Mouse (Mus musculus) midbrain, embryonic 12.5 days (tissue): ENCODE results near the gene Btaf1. TPM values are rescaled to one million over a fixed set of nuclear protein-coding genes. Genes with fewer than 3 reads are reported as not detected.

Source experiments
- ATAC-seq: fragments of 200-750 bp; cut with Nextera tagmentation; 2 replicates; pipeline ENCODE4 v1.8.0; 2017; ENCODE audit warnings: low read depth, moderate TSS enrichment, moderate library complexity; ENCODE audit not compliant: low FRiP score
- H3K27ac ChIP-seq: fragments of 300-500 bp; sonication (generic); replicated peaks from 2 replicates; pipeline ENCODE4 v1.5.1; 2016; ENCODE audit warnings: mild to moderate bottlenecking
- H3K27me3 ChIP-seq: fragments of 300-500 bp; sonication (generic); 2 replicates; pipeline ENCODE4 v1.6.1; 2016; ENCODE audit warnings: mild to moderate bottlenecking
- H3K36me3 ChIP-seq: fragments of 300-500 bp; sonication (generic); 2 replicates; pipeline ENCODE4 v1.6.1; 2016
- H3K4me1 ChIP-seq: fragments of 300-500 bp; sonication (generic); 2 replicates; pipeline ENCODE4 v1.6.1; 2016
- H3K4me2 ChIP-seq: fragments of 300-500 bp; sonication (generic); replicated peaks from 2 replicates; pipeline ENCODE4 v1.6.1; 2016; ENCODE audit warnings: mild to moderate bottlenecking, moderate library complexity
- H3K4me3 ChIP-seq: fragments of 300-500 bp; sonication (generic); 2 replicates; pipeline ENCODE4 v1.5.1; 2016; ENCODE audit warnings: mild to moderate bottlenecking
- H3K9ac ChIP-seq: fragments of 300-500 bp; sonication (generic); replicated peaks from 2 replicates; pipeline ENCODE4 v1.6.1; 2016; ENCODE audit warnings: mild to moderate bottlenecking, moderate library complexity
- H3K9me3 ChIP-seq: fragments of 300-500 bp; sonication (generic); 2 replicates; pipeline ENCODE4 v1.6.1; 2016; ENCODE audit warnings: mild to moderate bottlenecking
- WGBS: fragments of 180-500 bp; shearing (Covaris S2); methylation state at CpG from one replicate; pipeline ENCODE4 v1.1.7; 2016; 5-methylcytosine and 5-hydroxymethylcytosine counted together
- polyA plus RNA-seq: library from polyadenylated mRNA; unstranded; fragments of >200 nt; fragmentation: Nextera tagmentation; extraction: Ambion mirVana; gene quantifications from 2 replicates; pipeline ENCODE4 v1.2.1, GENCODE M21; 2016

The Btaf1 gene
- 20.3 and 21.0 TPM in 2 replicates for polyA plus RNA-seq

DNA sequence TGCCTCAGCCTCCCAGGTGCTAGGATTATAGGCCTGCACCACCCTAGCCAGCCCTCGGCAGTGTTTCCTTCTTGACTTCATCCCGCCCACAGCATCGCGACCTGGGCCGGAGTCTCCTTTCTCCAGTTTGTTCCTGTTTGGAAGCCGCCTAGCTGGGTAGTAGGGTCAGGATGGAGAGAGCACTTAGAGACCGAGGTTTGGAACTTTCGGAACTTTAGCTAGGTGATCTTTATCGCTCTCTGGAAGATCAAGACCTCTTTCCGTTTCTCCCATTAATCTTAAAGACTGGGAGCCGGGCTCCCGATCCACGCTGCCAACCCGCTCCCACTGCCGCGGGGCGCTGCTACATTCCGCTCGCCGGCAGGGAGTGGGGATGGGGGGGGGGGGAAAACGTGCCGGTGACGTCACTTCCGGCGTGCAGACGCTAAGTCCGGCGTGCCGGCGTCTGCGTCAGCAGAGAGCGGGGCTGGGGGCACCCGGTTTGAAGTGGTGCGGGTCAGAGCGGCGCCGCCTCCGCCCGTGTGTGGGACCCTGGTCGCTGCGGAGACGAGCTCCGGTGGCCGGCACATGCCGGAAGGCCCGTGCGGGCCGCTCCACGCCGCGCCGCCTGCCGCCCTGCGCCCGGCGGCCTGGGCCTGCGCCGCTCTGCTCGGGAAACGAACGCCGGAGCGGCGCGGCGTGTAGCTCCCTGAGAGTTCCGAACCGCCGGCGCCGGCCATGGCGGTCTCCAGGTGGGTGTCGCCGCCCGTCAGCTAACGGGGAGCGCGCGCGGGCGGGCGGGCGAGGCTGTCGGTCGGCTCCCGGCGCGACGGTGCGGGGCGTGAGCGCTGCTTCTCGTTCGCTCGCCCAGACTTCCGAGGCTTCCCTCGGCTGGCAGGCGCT lies at the start of gene Btaf1:
Btaf1 (plus strand) TSS at position 409 of the 882 bp plus-strand sequence.
- H3K36me3 ChIP-seq, result no peaks in the 10 kb centered on the region
- H3K27ac ChIP-seq, result peak within 1 kb of the TSS; percentile 93
- H3K9me3 ChIP-seq, result no peaks in the 10 kb centered on the region
- H3K27me3 ChIP-seq, result no peaks in the 10 kb centered on the region
- WGBS, result under 1% methylated on average over 54 of the region's 98 CpGs
- H3K4me2 ChIP-seq, result peak within 1 kb of the TSS; percentile 81
- H3K4me3 ChIP-seq, result peak within 1 kb of the TSS; percentile 96
- H3K4me1 ChIP-seq, result peaks cover 17% of the 10 kb centered on the region
- H3K9ac ChIP-seq, result peak within 1 kb of the TSS; percentile 93
- ATAC-seq, result peak; percentile 98

GRCm38 (mm10) chr19:36877329-36877728 lies 48.5 kb upstream of the Btaf1 start:
- Histone ChIP-seq H3K4me3 (no peak overlapping the region), H3K9me3 (no peaks in the 10 kb centered on the region), H3K36me3 (peaks cover 83% of the 10 kb centered on the region), H3K9ac (no peak overlapping the region), H3K27ac (no peak overlapping the region), H3K27me3 (no peaks in the 10 kb centered on the region), H3K4me2 (no peak overlapping the region), H3K4me1 (no peaks in the 10 kb centered on the region)
- ATAC-seq, result no peak

DNA sequence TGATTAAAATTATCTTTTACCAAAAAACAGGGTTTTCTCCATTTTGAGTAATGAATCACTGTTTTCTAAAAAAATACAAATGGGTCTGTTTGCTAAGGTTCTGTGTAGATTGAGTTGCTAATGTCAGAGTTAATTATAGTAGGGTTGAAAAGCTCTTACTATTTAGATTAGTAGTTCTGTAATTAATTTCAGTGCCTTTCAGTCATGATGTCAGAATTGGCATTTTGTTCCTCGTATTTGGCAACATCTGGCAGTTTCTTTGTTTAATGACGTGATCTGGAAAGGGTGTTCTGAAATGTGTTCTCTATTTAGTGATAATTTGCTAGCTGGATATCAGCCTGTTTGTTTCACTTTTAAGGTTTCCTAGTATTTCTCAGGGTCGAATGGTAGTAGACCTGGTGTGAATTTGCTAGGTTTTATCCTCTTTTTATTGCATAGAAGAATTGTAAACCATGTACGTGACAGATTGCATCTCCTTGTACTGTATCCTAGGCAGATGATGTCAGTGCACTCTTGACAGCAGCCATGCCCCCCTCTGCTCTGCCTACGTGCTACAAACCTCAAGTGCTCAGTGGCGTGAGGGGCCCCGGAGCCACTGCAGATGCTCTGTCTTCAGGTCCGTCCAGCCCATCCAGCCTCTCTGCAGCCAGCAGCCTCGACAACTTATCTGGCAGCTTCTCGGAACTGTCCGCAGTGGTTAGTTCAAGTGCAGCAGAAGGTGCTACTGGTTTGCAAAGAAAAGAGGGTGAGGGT lies 47.0 kb upstream of the Btaf1 start:
- WGBS, result 84% methylated on average over 11 of the region's 11 CpGs
- H3K4me3 ChIP-seq, result no peak overlapping the region
- no peaks in the 10 kb centered on the region for H3K9me3 ChIP-seq
- H3K36me3 ChIP-seq, result peaks cover 85% of the 10 kb centered on the region
- H3K4me2 ChIP-seq, result no peak overlapping the region
- ATAC-seq, result no peak
- H3K27ac ChIP-seq, result no peak overlapping the region
- H3K9ac ChIP-seq, result no peak overlapping the region
- no peaks in the 10 kb centered on the region for H3K27me3 ChIP-seq
- H3K4me1 ChIP-seq, result no peaks in the 10 kb centered on the region

GRCm38 (mm10) chr19:36883119-36883518 lies 42.8 kb upstream of the Btaf1 start:
- Histone ChIP-seq H3K36me3 (peaks cover 89% of the 10 kb centered on the region), H3K9me3 (no peaks in the 10 kb centered on the region), H3K27me3 (no peaks in the 10 kb centered on the region), H3K9ac (no peak overlapping the region), H3K4me2 (no peak overlapping the region), H3K27ac (no peak overlapping the region), H3K4me1 (no peaks in the 10 kb centered on the region), H3K4me3 (no peak overlapping the region)
- 79% methylated on average over 6 of the region's 6 CpGs for WGBS
- ATAC-seq, result 0 out of 2 replicates have a peak, but pooled peaks have one; percentile 23

GRCm38 (mm10) chr19:36886316-36886715 lies 39.6 kb upstream of the Btaf1 start:
- Histone ChIP-seq H3K9me3 (no peaks in the 10 kb centered on the region), H3K9ac (no peak overlapping the region), H3K27me3 (no peaks in the 10 kb centered on the region), H3K4me2 (no peak overlapping the region), H3K4me1 (no peaks in the 10 kb centered on the region), H3K27ac (no peak overlapping the region), H3K36me3 (peaks cover 94% of the 10 kb centered on the region), H3K4me3 (no peak overlapping the region)
- no peak for ATAC-seq
- 76% methylated on average over 2 of the region's 2 CpGs for WGBS

DNA sequence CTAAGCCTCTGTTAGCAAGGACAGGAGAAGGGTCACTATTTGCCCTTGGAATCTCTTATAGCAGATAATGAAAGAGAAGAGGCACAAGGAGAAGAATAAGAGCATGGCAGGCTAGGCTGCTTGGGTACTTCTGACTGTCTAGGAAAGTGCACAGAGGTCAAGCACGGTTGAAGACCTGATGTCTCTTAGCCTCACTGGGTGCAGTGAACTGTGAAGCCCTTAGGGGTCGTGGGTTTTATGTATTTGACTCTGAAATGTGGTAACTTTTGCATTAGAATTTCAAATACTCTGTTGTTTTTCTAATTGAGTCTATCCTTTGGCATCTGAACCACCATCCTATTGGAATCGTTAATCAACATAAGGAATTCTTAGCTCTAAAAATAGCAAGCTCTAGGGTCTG lies 38.2 kb upstream of the Btaf1 start:
- Histone ChIP-seq H3K4me3 (no peak overlapping the region), H3K27me3 (no peaks in the 10 kb centered on the region), H3K9ac (no peak overlapping the region), H3K9me3 (no peaks in the 10 kb centered on the region), H3K4me2 (no peak overlapping the region), H3K27ac (no peak overlapping the region), H3K36me3 (peaks cover 93% of the 10 kb centered on the region), H3K4me1 (no peaks in the 10 kb centered on the region)
- 51% methylated on average over 3 of the region's 3 CpGs for WGBS
- no peak for ATAC-seq

- Histone ChIP-seq H3K4me3 (no peak overlapping the region), H3K9me3 (no peaks in the 10 kb centered on the region), H3K36me3 (peaks cover 71% of the 10 kb centered on the region), H3K4me1 (peaks cover 14% of the 10 kb centered on the region), H3K27ac (no peak overlapping the region), H3K9ac (no peak overlapping the region), H3K4me2 (no peak overlapping the region), H3K27me3 (no peaks in the 10 kb centered on the region; the same call in 1 of the 2 replicates)
- WGBS, result 91% methylated on average over 3 of the region's 3 CpGs
- ATAC-seq, result no peak
These were observed 34.1 kb upstream of the Btaf1 start for GRCm38 (mm10) chr19:36891746-36892145.

DNA sequence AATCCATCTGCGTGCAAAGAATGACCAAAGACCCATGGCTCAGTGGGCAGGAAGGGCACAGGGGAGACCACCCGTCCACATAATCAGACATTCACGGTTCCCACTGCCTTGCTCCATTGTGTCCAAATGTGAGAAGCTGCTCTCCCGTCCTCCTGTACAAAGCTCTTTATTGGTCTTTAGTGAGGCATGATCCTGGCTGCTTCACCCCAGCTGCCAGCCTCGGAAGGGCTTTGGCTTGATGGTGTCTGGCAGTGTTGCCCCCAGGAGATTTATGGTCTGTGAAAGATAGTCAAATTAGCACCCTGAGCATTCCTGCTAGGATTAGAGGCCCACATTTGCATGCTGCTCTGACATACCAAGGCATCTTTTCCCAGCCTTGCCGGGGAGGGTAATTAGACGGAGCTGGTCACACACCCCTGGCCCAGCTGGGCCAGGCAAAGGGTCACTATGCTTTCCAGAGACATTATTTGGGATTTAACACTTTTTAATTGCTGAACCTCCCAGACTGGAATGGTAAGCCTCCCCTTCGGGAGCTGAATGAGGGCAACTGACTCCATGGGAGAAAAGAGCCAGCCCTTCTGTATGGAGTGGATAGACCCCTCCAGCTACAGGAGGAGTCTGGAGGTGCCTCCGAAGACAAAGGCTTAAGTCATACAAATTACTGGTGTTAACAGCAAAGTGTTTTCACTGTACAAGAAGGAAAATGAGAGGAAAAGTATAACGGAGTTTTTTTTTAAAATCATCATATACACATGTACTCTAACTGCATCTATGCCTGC lies 28.9 kb upstream of the Btaf1 start:
- peak; percentile 93 for ATAC-seq
- 5% methylated on average over 10 of the region's 10 CpGs for WGBS
- no peak overlapping the region for H3K9ac ChIP-seq
- H3K4me1 ChIP-seq, result peaks cover 25% of the 10 kb centered on the region
- H3K4me3 ChIP-seq, result no peak overlapping the region
- peak overlapping the region; percentile 86 for H3K27ac ChIP-seq
- H3K9me3 ChIP-seq, result no peaks in the 10 kb centered on the region
- H3K4me2 ChIP-seq, result peak overlapping the region; percentile 21
- H3K27me3 ChIP-seq, result no peaks in the 10 kb centered on the region; the same call in 1 of the 2 replicates
- peaks cover 23% of the 10 kb centered on the region for H3K36me3 ChIP-seq

- H3K9ac ChIP-seq, result no peak overlapping the region
These were observed 28.1 kb upstream of the Btaf1 start for GRCm38 (mm10) chr19:36897778-36898177.

GRCm38 (mm10) chr19:36903377-36903776 lies 22.5 kb upstream of the Btaf1 start:
- WGBS, result 37% methylated on average over 7 of the region's 7 CpGs
- no peaks in the 10 kb centered on the region; the same call in 1 of the 2 replicates for H3K27me3 ChIP-seq
- no peak overlapping the region; the same call in 1 of the 2 replicates for H3K9ac ChIP-seq
- peaks cover 10% of the 10 kb centered on the region for H3K4me1 ChIP-seq
- no peak for ATAC-seq
- H3K4me3 ChIP-seq, result no peak overlapping the region
- H3K27ac ChIP-seq, result peak overlapping the region; percentile 77
- no peaks in the 10 kb centered on the region for H3K36me3 ChIP-seq
- H3K4me2 ChIP-seq, result peak overlapping the region; percentile 62
- no peaks in the 10 kb centered on the region for H3K9me3 ChIP-seq

More at GRCm38 (mm10) chr19:36897778-36898177, 28.1 kb upstream of the Btaf1 start:
- Histone ChIP-seq H3K4me2 (no peak overlapping the region), H3K4me3 (no peak overlapping the region), H3K36me3 (peaks cover 16% of the 10 kb centered on the region), H3K27ac (peak overlapping the region; percentile 86), H3K4me1 (peaks cover 25% of the 10 kb centered on the region), H3K27me3 (no peaks in the 10 kb centered on the region; the same call in 1 of the 2 replicates), H3K9me3 (no peaks in the 10 kb centered on the region)
- 42% methylated on average over 9 of the region's 9 CpGs for WGBS
- no peak for ATAC-seq

GRCm38 (mm10) chr19:36904211-36905007 lies 21.5 kb upstream of the Btaf1 start:
- no peaks in the 10 kb centered on the region; the same call in 1 of the 2 replicates for H3K27me3 ChIP-seq
- peaks cover 10% of the 10 kb centered on the region for H3K4me1 ChIP-seq
- no peaks in the 10 kb centered on the region for H3K9me3 ChIP-seq
- H3K36me3 ChIP-seq, result no peaks in the 10 kb centered on the region
- H3K27ac ChIP-seq, result peak overlapping the region; percentile 77
- peak; percentile 95 for ATAC-seq
- H3K4me2 ChIP-seq, result peak overlapping the region; percentile 62
- H3K4me3 ChIP-seq, result peak overlapping the region; percentile 45
- 2% methylated on average over 41 of the region's 41 CpGs for WGBS
- peak overlapping the region; percentile 56 for H3K9ac ChIP-seq
